ENCODE assay signal across 9 mouse cellular contexts in the genomic region with DNA sequence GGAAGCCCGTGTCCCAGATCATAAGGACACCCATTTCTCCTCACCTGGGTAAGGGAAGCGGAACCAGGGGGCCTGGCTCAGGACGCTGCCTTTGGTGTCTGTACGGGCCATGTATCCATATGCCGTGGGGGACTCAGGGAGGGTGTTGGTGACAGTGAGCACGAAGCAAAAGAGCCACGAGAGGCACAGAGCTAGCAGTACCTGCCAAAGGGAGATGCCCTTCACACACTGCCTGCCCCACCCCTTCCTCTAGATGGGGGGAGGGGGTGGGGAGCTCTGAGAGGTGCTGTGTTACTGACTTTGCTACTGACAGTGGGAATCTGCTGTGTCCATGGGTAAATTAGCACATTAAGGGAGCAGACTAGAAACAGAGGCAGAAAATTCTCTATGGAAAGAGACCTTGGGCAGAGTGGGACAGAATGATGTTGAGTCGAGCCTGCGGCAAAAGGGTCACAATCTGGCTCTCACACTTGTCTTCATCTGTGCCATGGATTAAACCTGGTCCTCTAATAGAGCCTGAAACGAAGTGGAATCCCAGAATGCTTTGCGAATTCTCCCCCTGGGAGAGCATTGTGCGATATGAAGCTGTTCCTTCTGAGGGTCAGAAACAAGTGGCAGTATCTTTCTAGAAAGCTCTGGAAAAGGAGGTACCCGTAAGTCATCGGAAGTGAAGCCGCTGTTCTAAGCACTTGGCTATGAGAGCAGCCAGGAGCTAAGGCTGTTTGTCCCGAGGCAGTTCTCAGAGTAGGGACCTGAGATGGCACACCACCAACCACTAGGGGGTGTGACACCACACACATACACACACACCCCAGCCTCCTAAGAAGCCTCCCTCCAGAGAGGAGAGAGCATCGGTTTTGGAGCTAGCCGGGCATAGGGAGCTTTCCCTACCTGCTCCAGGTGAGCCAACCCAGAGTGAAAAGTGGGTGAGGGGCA. TPM values are rescaled to one million over a fixed set of nuclear protein-coding genes. Genes with fewer than 3 reads are reported as not detected.
DNase-seq lines count a peak whose midpoint lies in the region; ATAC-seq and TF ChIP-seq lines count a peak whose summit lies in the region.
"Had no signal": no experiment of that assay in that cellular context is flagged by ENCODE, and none has a peak within 500 bp of the region (broad histone marks: within the 10 kb centered on the region; RNA-seq: fewer than 3 reads in every experiment).

No protein-coding gene starts in this region.

- H3K4me2 ChIP-seq in heart, embryonic 16.5 days (ENCODE audit: low read depth, low read length) = peak overlapping the region; percentile 66
- peak overlapping the region; percentile 38; the same call in 1 of the 2 replicates for H3K4me2 ChIP-seq in midbrain, embryonic 11.5 days

- H3K27ac ChIP-seq in left cerebral cortex, adult 2 months = no peak overlapping the region
- no peak overlapping the region for H3K27ac ChIP-seq in heart, embryonic 16.5 days (ENCODE audit: low read length)
- no peak overlapping the region for H3K27ac ChIP-seq in limb, embryonic 10.5 days
- H3K27ac ChIP-seq in midbrain, embryonic 11.5 days (ENCODE audit: low read depth, low read length) = no peak overlapping the region

- no peaks in the 10 kb centered on the region for H3K36me3 ChIP-seq in heart, embryonic 16.5 days (ENCODE audit: control insufficient read depth, insufficient read depth)
- no peaks in the 10 kb centered on the region for H3K36me3 ChIP-seq in limb, embryonic 10.5 days
- no peaks in the 10 kb centered on the region for H3K36me3 ChIP-seq in midbrain, embryonic 11.5 days (ENCODE audit: control insufficient read depth, insufficient read depth, low read length)

- no peak for DNase-seq in left cerebral cortex, adult 2 months (ENCODE audit: extremely low spot score in 1 of 2, low spot score in 2 of 2)
- no peak for DNase-seq in left cerebral cortex, postnatal 36 days (ENCODE audit: low spot score in 2 of 2)
- DNase-seq in c-Kit-positive CD71-positive TER-119-positive erythroid progenitor cells, embryonic 14.5 days (ENCODE audit: low spot score) = peak; percentile 45
- DNase-seq in limb, embryonic 10.5 days (ENCODE audit: low spot score) = peak; percentile 49
- DNase-seq in midbrain, embryonic 11.5 days (ENCODE audit: low spot score, missing footprints) = peak; percentile 89
- peak; percentile 49 to 65 for DNase-seq in thymus, postnatal 36 days
- DNase-seq in ovary, postnatal 14 days (ENCODE audit: low spot score) = no peak

- peak overlapping the region; percentile 62 for H3K9ac ChIP-seq in heart, embryonic 16.5 days (ENCODE audit: low read length)
- peak overlapping the region; percentile 41 for H3K9ac ChIP-seq in midbrain, embryonic 11.5 days (ENCODE audit: low read length)

- 0 out of 2 replicates have a peak, but pooled peaks cover 5% of the 10 kb centered on the region for H3K4me1 ChIP-seq in heart, embryonic 16.5 days (ENCODE audit: control insufficient read depth, insufficient read depth, low read length)
- peaks cover 14% of the 10 kb centered on the region for H3K4me1 ChIP-seq in limb, embryonic 10.5 days
- H3K4me1 ChIP-seq in midbrain, embryonic 11.5 days (ENCODE audit: control insufficient read depth, insufficient read depth, low read length) = no peaks in the 10 kb centered on the region

- peak; percentile 64 for ATAC-seq in heart, embryonic 16.5 days (replicated peaks; ENCODE audit: extremely low read depth, insufficient read depth, low FRiP score)
- peak; percentile 87 for ATAC-seq in midbrain, embryonic 11.5 days (ENCODE audit: low FRiP score)

- no peaks in the 10 kb centered on the region for H3K27me3 ChIP-seq in heart, embryonic 16.5 days (ENCODE audit: control insufficient read depth, insufficient read depth, low read length)
- 0 out of 2 replicates have a peak, but pooled peaks cover 1% of the 10 kb centered on the region for H3K27me3 ChIP-seq in limb, embryonic 10.5 days (ENCODE audit: low read depth, poor library complexity, severe bottlenecking)
- no peaks in the 10 kb centered on the region for H3K27me3 ChIP-seq in midbrain, embryonic 11.5 days (ENCODE audit: control insufficient read depth, insufficient read depth, low read length)

- WGBS in heart, embryonic 16.5 days = 42% methylated on average over 18 of the region's 18 CpGs
- WGBS in limb, embryonic 10.5 days = 54% methylated on average over 18 of the region's 18 CpGs
- WGBS in midbrain, embryonic 11.5 days = 54% methylated on average over 18 of the region's 18 CpGs

- no peak overlapping the region for H3K4me3 ChIP-seq in left cerebral cortex, adult 2 months
- H3K4me3 ChIP-seq in heart, embryonic 16.5 days (ENCODE audit: low read length) = peak overlapping the region; percentile 39
- peak overlapping the region; percentile 39 for H3K4me3 ChIP-seq in limb, embryonic 10.5 days
- no peak overlapping the region for H3K4me3 ChIP-seq in midbrain, embryonic 11.5 days (ENCODE audit: low read depth, low read length)

- intact Hi-C loops in left cerebral cortex, adult 2 months (cut with DNase I) = no loop called here
- intact Hi-C loops in left cerebral cortex, postnatal 36 days (cut with DNase I) = no loop called here

- H3K9me3 ChIP-seq in heart, embryonic 16.5 days (replicated peaks; ENCODE audit: control insufficient read depth, low read length) = no peaks in the 10 kb centered on the region
- no peaks in the 10 kb centered on the region for H3K9me3 ChIP-seq in limb, embryonic 10.5 days (replicated peaks)
- H3K9me3 ChIP-seq in midbrain, embryonic 11.5 days (ENCODE audit: control insufficient read depth, low read length) = no peaks in the 10 kb centered on the region

- peak; percentile 42 for TF ChIP-seq CTCF in left cerebral cortex, adult 2 months (IDR thresholded peaks at IDR 0.05)

RNA-seq across cellular contexts. Expression of gene Slc23a4, which starts 33.0 kb away (rescaled TPM):
- total RNA-seq in left cerebral cortex, adult 2 months (2021) = 1 to 10 TPM; 1.1 to 1.4 TPM
- total RNA-seq in left cerebral cortex, postnatal 36 days (2021) = 1 to 10 TPM; 1.1 to 1.3 TPM
- 0.79 and 1.7 TPM in 2 replicates for polyA plus RNA-seq in heart, embryonic 16.5 days (2015; fragmentation: Nextera tagmentation; extraction: Ambion mirVana)
- polyA plus RNA-seq in limb, embryonic 10.5 days (2016; fragmentation: Nextera tagmentation; extraction: Ambion mirVana) = 0.18 and 0.45 TPM in 2 replicates
- 0.34 and 0.36 TPM in 2 replicates for polyA plus RNA-seq in midbrain, embryonic 11.5 days (2014; fragmentation: Nextera tagmentation; extraction: Ambion mirVana)

RNA-seq across cellular contexts. Expression of gene Stra8, which starts 35.2 kb away (rescaled TPM):
- not detected for total RNA-seq in left cerebral cortex, adult 2 months (2021)
- not detected for total RNA-seq in left cerebral cortex, postnatal 36 days (2021)
- 0.30 TPM in 1 of 2 replicates, not detected in the other for polyA plus RNA-seq in heart, embryonic 16.5 days (2015; fragmentation: Nextera tagmentation; extraction: Ambion mirVana)
- not detected in 2 replicates for polyA plus RNA-seq in limb, embryonic 10.5 days (2016; fragmentation: Nextera tagmentation; extraction: Ambion mirVana)
- not detected in 2 replicates for polyA plus RNA-seq in midbrain, embryonic 11.5 days (2014; fragmentation: Nextera tagmentation; extraction: Ambion mirVana)
- polyA plus RNA-seq: gonadal fat pad, adult 2 months had no signal

RNA-seq across cellular contexts. Expression of gene Wdr91, which starts 44.5 kb away (rescaled TPM):
- 10 to 100 TPM; 29.3 to 30.7 TPM for total RNA-seq in left cerebral cortex, adult 2 months (2021)
- total RNA-seq in left cerebral cortex, postnatal 36 days (2021) = 10 to 100 TPM; 33.4 to 34.6 TPM
- 8.3 and 9.5 TPM in 2 replicates for polyA plus RNA-seq in heart, embryonic 16.5 days (2015; fragmentation: Nextera tagmentation; extraction: Ambion mirVana)
- 9.6 and 13.0 TPM in 2 replicates for polyA plus RNA-seq in limb, embryonic 10.5 days (2016; fragmentation: Nextera tagmentation; extraction: Ambion mirVana)
- 9.8 and 10.4 TPM in 2 replicates for polyA plus RNA-seq in midbrain, embryonic 11.5 days (2014; fragmentation: Nextera tagmentation; extraction: Ambion mirVana)

Comparison
In these comparisons a context has a peak if more than half of its experiments do, and no peak if none do; other contexts are left out.
1. DNase-seq: peak in c-Kit-positive CD71-positive TER-119-positive erythroid progenitor cells, embryonic 14.5 days (single experiment), limb, embryonic 10.5 days (single experiment), midbrain, embryonic 11.5 days (single experiment) and thymus, postnatal 36 days (2 of 2); none in left cerebral cortex, adult 2 months (0 of 2), left cerebral cortex, postnatal 36 days (0 of 2) and ovary, postnatal 14 days (single experiment).
2. H3K4me3 ChIP-seq: peak in heart, embryonic 16.5 days (single experiment) and limb, embryonic 10.5 days (single experiment); none in left cerebral cortex, adult 2 months (single experiment) and midbrain, embryonic 11.5 days (single experiment).